In the genomic region with DNA sequence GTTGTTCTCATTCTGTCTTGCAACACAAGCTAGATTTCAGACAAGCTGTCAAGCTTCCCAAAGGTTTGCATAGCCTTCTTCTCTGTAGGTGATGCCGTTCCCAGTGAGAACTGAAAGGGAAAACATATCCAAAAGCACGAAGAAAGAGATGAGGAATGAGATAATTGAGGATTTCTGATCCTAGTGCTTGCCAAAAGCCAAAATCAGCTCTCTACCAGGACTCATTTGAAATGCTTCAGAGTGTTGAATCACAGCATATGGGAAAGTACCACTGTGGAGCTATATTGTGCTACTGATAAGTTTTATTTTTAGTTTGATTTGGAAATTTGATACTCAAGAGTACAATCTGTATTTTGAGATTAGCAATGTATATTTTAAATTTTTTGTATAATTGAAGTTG, we compare ENCODE assay signal across 27 mouse cellular contexts.
"Had no signal": no experiment of that assay in that cellular context is flagged by ENCODE, and none has a peak within 500 bp of the region (broad histone marks: within the 10 kb centered on the region; RNA-seq: fewer than 3 reads in every experiment).

No protein-coding gene starts in this region.

- DNase-seq: gastrocnemius, adult 2 months; gastrocnemius, postnatal 10 days; gastrocnemius, postnatal 25 days; heart, adult 18-20 months; heart, postnatal 14 days; heart, postnatal 36 days; kidney, adult 11 months; kidney, adult 2 months; kidney, adult 9 months; kidney, postnatal 14 days; kidney, postnatal 36 days; layer of hippocampus, adult 9-11 months; layer of hippocampus, postnatal 36 days; left cerebral cortex, postnatal 4 days had no signal

- H3K27ac ChIP-seq: gastrocnemius, adult 2 months; heart, embryonic 13.5 days; heart, embryonic 15.5 days; hindbrain, embryonic 13.5 days; hindbrain, embryonic 15.5 days; hindbrain, postnatal 0 days; kidney, embryonic 15.5 days; kidney, postnatal 0 days; limb, embryonic 13.5 days; limb, embryonic 15.5 days; liver, embryonic 12.5 days; liver, embryonic 14.5 days had no signal

- H3K9ac ChIP-seq: heart, embryonic 13.5 days; heart, embryonic 15.5 days; hindbrain, embryonic 13.5 days; hindbrain, embryonic 15.5 days; kidney, embryonic 15.5 days; limb, embryonic 13.5 days; limb, embryonic 15.5 days; liver, embryonic 12.5 days; liver, embryonic 14.5 days had no signal

- H3K36me3 ChIP-seq: heart, embryonic 13.5 days; heart, embryonic 15.5 days; hindbrain, embryonic 13.5 days; hindbrain, embryonic 15.5 days; kidney, embryonic 15.5 days; limb, embryonic 13.5 days; limb, embryonic 15.5 days; liver, embryonic 12.5 days had no signal

- H3K4me1 ChIP-seq: heart, embryonic 13.5 days; heart, embryonic 15.5 days; hindbrain, embryonic 13.5 days; hindbrain, embryonic 15.5 days; kidney, embryonic 15.5 days; limb, embryonic 13.5 days; limb, embryonic 15.5 days; liver, embryonic 12.5 days had no signal

- H3K27me3 ChIP-seq: heart, embryonic 13.5 days; heart, embryonic 15.5 days; hindbrain, embryonic 13.5 days; hindbrain, embryonic 15.5 days; kidney, embryonic 15.5 days; limb, embryonic 13.5 days; limb, embryonic 15.5 days; liver, embryonic 12.5 days had no signal

- H3K4me2 ChIP-seq: heart, embryonic 11.5 days; heart, embryonic 13.5 days; heart, embryonic 15.5 days; hindbrain, embryonic 13.5 days; hindbrain, embryonic 15.5 days; kidney, embryonic 15.5 days; limb, embryonic 13.5 days; limb, embryonic 15.5 days; liver, embryonic 12.5 days had no signal

- H3K4me3 ChIP-seq: gastrocnemius, adult 2 months; heart, embryonic 13.5 days; heart, embryonic 15.5 days; hindbrain, embryonic 13.5 days; hindbrain, embryonic 15.5 days; kidney, embryonic 15.5 days; limb, embryonic 13.5 days; limb, embryonic 15.5 days; liver, embryonic 12.5 days had no signal

- H3K9me3 ChIP-seq: heart, embryonic 13.5 days; heart, embryonic 15.5 days; hindbrain, embryonic 13.5 days; hindbrain, embryonic 15.5 days; kidney, embryonic 15.5 days; limb, embryonic 13.5 days; limb, embryonic 15.5 days; liver, embryonic 12.5 days had no signal

- ATAC-seq: hindbrain, postnatal 0 days; intestine, embryonic 16.5 days; liver, embryonic 12.5 days had no signal
